Mouse (Mus musculus) bone marrow macrophage, adult 2 months (primary cell): ENCODE measurements at regions not wholly inside any gene's neighbourhood (a gene's known extent, or its start where the extent isn't known, plus 50 kb on each side); places are given as distances from the start of the nearest gene placed in this dataset.
"Not testable (repeated sequence)": the region's sequence is repeated elsewhere in the genome, so short reads cannot be mapped to it uniquely, and the experiment has no call there.

Experiments used
- H3K27ac ChIP-seq: 2 replicates; pipeline ENCODE4 v1.5.1; 2012; ENCODE audit warnings: low read depth, low read length; ENCODE audit not compliant: insufficient read depth
- H3K4me1 ChIP-seq: 2 replicates; pipeline ENCODE4 v1.6.1; 2012; ENCODE audit warnings: low read length; ENCODE audit not compliant: control insufficient read depth, insufficient read depth
- H3K4me3 ChIP-seq: 2 replicates; pipeline ENCODE4 v1.5.1; 2012; ENCODE audit warnings: mild to moderate bottlenecking, low read length, moderate library complexity; ENCODE audit not compliant: insufficient read depth
- CTCF ChIP-seq: IDR thresholded peaks from 2 replicates; pipeline ENCODE4 v1.5.1; 2012; ENCODE audit warnings: low read depth, mild to moderate bottlenecking, low read length, moderate library complexity
- POLR2A ChIP-seq: IDR thresholded peaks from 2 replicates; pipeline ENCODE4 v1.6.1; 2012; ENCODE audit warnings: mild to moderate bottlenecking, low read depth, low read length, borderline replicate concordance

GRCm38 (mm10) chrX:99732526-99732925 is 88.3 kb upstream of the Tmem28 start:
- Histone ChIP-seq H3K4me1 (no peaks in the 10 kb centered on the region), H3K27ac (no peak overlapping the region), H3K4me3 (no peak overlapping the region)
- TF ChIP-seq CTCF (no peak), POLR2A (no peak)

DNA sequence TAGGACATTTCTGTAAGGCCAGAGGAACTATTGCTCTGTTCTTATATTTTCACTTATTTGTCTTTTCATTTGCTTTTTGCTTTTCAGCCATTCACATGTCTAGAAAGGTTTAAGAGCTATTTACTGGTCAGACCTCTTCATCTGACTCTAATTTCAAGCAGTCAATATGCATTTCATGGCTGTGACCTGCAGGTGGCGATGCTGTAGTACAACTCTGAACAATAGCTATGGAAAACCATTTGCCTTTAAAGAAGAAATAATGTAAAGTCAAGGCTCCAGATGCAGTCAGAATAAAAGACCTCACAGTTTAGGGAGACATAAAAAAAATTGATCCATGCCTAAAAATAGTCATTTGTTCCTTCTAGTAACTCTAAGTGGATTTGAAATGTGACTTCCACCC is 95.7 kb upstream of the Tmem28 start:
- H3K4me1 ChIP-seq: no peaks in the 10 kb centered on the region
- TF ChIP-seq POLR2A (no peak), CTCF (no peak)
- no peak overlapping the region for H3K4me3 ChIP-seq
- H3K27ac ChIP-seq: no peak overlapping the region

DNA sequence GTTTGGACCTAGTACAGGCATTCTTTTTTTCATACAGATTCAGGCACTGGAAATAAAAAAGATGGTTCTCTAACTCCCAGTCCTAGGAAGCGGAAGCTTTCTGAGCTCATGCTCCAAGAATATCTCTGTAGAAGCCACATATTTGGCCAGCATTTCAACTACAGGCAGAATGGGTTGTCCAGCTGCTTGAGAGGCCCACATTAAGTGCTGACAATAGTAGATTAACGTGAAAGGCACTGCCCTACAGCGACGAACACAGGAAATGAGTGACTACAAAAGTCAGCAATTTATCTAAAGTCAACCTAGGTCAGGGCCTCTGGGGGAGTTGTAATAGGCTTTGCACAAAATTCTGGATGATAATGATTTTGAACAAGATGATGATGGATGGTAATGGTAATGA is 125.5 kb upstream of the Tmem28 start:
- no peak overlapping the region for H3K27ac ChIP-seq
- H3K4me3 ChIP-seq: no peak overlapping the region
- TF ChIP-seq POLR2A (no peak), CTCF (no peak)
- H3K4me1 ChIP-seq: no peaks in the 10 kb centered on the region

GRCm38 (mm10) chrX:99690971-99691370 is 129.8 kb upstream of the Tmem28 start:
- Histone ChIP-seq H3K4me3 (no peak overlapping the region), H3K4me1 (no peaks in the 10 kb centered on the region), H3K27ac (no peak overlapping the region)
- TF ChIP-seq POLR2A: no peak
- TF ChIP-seq CTCF: no peak

- H3K4me3 ChIP-seq: no peak overlapping the region
- no peak for TF ChIP-seq POLR2A
- TF ChIP-seq CTCF: no peak
- H3K4me1 ChIP-seq: no peaks in the 10 kb centered on the region
Observed at GRCm38 (mm10) chrX:99689761-99690160, 131.1 kb upstream of the Tmem28 start.

GRCm38 (mm10) chrX:99682491-99682890 is 138.3 kb upstream of the Tmem28 start:
- H3K27ac ChIP-seq, H3K4me1 ChIP-seq, H3K4me3 ChIP-seq: not testable (repeated sequence)

More at GRCm38 (mm10) chrX:99689761-99690160, 131.1 kb upstream of the Tmem28 start:
- no peak overlapping the region for H3K27ac ChIP-seq

DNA sequence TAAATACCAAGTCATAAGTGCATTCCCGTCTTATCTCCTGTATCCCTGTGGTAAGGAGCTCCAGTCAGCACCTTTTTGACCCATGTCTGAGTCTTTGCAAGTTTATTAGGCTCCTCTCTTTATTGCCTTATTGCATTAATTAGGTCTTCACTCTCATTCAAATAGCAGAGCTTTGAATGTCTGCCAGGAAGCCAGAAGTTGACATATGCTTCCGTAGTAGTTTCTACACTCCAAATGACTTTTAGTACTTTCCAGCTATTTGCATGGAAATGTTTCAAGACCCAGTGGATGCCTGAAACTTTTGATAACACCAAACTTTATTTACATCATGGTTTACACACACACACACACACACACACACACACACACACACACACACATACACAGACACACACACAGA is 153.2 kb upstream of the Tmem28 start:
- Histone ChIP-seq H3K4me1 (no peaks in the 10 kb centered on the region), H3K27ac (no peak overlapping the region), H3K4me3 (no peak overlapping the region)
- TF ChIP-seq POLR2A: no peak
- TF ChIP-seq CTCF: no peak

DNA sequence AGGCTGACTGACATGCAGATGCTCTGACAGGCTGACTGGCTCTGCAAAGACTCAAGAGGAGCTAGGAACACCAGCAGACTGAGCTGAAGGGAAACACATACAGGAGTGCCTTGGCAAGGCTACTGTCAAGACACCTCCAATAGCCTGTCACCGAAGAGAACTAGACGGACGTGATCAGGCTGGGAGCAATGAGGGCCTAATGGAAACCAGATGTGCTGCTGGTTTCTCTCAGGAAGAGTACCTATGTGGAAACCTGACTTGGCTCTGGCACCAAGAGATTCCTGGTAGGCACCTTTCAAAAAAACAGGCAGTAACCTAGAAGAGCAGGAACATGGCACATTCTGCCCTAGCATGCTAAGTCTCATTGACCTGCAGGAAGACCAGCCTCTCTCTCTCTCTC is 158.3 kb upstream of the Tmem28 start:
- Histone ChIP-seq H3K27ac (no peak overlapping the region), H3K4me1 (no peaks in the 10 kb centered on the region), H3K4me3 (no peak overlapping the region)
- TF ChIP-seq CTCF (no peak), POLR2A (no peak)

GRCm38 (mm10) chrX:99659496-99660140 is 161.2 kb upstream of the Tmem28 start:
- Histone ChIP-seq H3K4me1 (no peaks in the 10 kb centered on the region), H3K27ac (no peak overlapping the region), H3K4me3 (no peak overlapping the region)
- TF ChIP-seq POLR2A (no peak), CTCF (no peak)

DNA sequence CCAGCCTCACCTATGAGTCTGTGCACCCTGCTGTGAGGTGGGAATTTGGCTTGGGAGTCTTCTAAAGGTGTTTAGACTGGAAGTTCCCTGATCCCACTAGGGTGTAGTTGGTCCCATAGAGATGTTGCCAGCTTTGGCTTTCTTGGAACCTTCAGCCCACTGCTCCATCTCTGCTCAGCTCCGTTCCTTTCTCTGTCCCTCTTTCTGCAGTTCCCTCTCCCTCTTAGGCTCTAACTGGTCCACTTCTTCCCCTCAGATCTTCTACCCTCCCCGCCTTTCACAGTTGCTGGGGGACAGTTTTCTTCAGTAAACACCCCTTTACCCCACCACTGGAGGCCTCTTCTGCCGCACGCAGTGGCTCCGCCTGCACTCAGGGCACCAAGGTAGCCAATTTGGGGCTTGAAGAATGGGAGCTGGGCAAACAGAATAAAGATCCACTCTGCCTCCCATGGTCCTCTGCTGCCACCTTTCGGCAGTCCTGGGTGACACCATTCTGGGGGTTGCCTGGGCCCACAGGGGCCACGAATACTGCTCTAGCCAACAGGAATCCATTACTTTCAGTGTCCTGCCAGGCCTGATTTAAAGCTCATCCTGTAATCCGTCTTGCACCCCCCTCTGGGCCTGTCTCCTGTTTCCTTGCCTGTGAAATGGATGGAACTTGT is 162.9 kb upstream of the Tmem28 start:
- H3K4me3 ChIP-seq: no peak overlapping the region
- no peak overlapping the region for H3K27ac ChIP-seq
- H3K4me1 ChIP-seq: no peaks in the 10 kb centered on the region
- peak; percentile 30; the same call in 1 of the 2 replicates for TF ChIP-seq CTCF
- no peak for TF ChIP-seq POLR2A
